Mouse (Mus musculus): ENCODE measurements around the gene Zfp462. TPM values are rescaled to one million over a fixed set of nuclear protein-coding genes. Genes with fewer than 3 reads are reported as not detected.

Gene Zfp462
- total and polyA plus RNA-seq, 3 experiments = not detected

DNA sequence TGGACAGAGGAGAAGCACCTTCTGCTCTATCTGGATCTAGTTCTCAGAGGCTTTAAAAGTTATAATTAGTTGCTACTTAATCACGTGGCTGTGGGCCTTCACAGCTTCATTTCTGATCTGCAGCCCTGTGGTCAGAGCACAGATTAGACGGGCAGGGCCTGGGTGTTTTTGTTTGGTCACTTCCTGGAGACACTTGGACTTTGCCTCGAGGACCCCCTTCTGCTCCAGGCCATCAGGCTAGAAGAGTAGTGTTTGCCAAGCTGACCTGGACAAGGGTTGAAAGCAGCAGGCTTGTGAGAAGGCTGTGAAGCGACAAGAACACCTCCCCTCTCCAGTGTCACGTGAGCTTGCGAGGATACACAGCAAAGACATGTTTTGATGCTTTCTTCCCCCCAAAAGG, 58.3 kb downstream of the Zfp462 start:
- dilution Hi-C loops (cut with MboI; ENCODE audit: extremely low pct_ligation_motif_present, extremely low pct_unique_long_range_greater_than_20kb, low sequenced_read_pairs) = no loop called here
- no peak for TF ChIP-seq ZMIZ1 (IDR thresholded peaks at IDR 0.05; ENCODE audit: low read depth, low read length)
- no peak for TF ChIP-seq MAX (IDR thresholded peaks at IDR 0.05; ENCODE audit: low read length)
- TF ChIP-seq MXI1 (IDR thresholded peaks at IDR 0.05; ENCODE audit: low read depth, low read length) = no peak
- TF ChIP-seq GABPA (IDR thresholded peaks at IDR 0.05; ENCODE audit: insufficient replicate concordance, low read depth, low read length) = no peak
- no peak for TF ChIP-seq JUN (IDR thresholded peaks at IDR 0.05; ENCODE audit: insufficient read depth, low read depth, low read length)
- TF ChIP-seq TBP (conservative IDR thresholded peaks at IDR 0.05; ENCODE audit: low read depth, low read length) = no peak
- TF ChIP-seq ZNF384 (IDR thresholded peaks at IDR 0.05; ENCODE audit: low read depth, low read length) = no peak
- no peak for TF ChIP-seq CHD1 (IDR thresholded peaks at IDR 0.05; ENCODE audit: low read depth, low read length)
- TF ChIP-seq NELFE (IDR thresholded peaks at IDR 0.05; ENCODE audit: low read depth, low read length) = no peak
- no peak for TF ChIP-seq TCF12 (IDR thresholded peaks at IDR 0.05; ENCODE audit: low read depth, low read length)
- no peak for TF ChIP-seq NRF1 (IDR thresholded peaks at IDR 0.05; ENCODE audit: low read depth, low read length)
- no peak for TF ChIP-seq ELF1 (IDR thresholded peaks at IDR 0.05; ENCODE audit: low read depth, low read length)
- no peak for TF ChIP-seq MEF2A (IDR thresholded peaks at IDR 0.05; ENCODE audit: borderline replicate concordance, low read depth, low read length)
- no peak for TF ChIP-seq UBTF (IDR thresholded peaks at IDR 0.05; ENCODE audit: low read depth, low read length)
- TF ChIP-seq USF2 (conservative IDR thresholded peaks at IDR 0.05; ENCODE audit: low read depth, low read length) = no peak
- H3K4me1 ChIP-seq (ENCODE audit: control insufficient read depth in 1 of 2, insufficient read depth in 2 of 2) = no peaks in the 10 kb centered on the region
- H3K27ac ChIP-seq (ENCODE audit: insufficient read depth, low read depth) = no peak overlapping the region
- H3K4me2 ChIP-seq (ENCODE audit: insufficient read depth, low read depth, poor library complexity, severe bottlenecking) = no peak overlapping the region
- H3K27me3 ChIP-seq (replicated peaks) = no peaks in the 10 kb centered on the region
- in situ Hi-C loops (cut with MboI; ENCODE audit: low pct_ligation_motif_present, low pct_unique_long_range_greater_than_20kb, low sequenced_read_pairs) = no loop called here
- peaks cover 3% of the 10 kb centered on the region for H3K9me3 ChIP-seq (replicated peaks; ENCODE audit: low read length)
- H3K79me2 ChIP-seq (replicated peaks; ENCODE audit: control insufficient read depth, extremely low read depth, insufficient read depth, poor library complexity, severe bottlenecking) = no peaks in the 10 kb centered on the region
- H3K4me3 ChIP-seq (replicated peaks in 1 of 3; ENCODE audit: low read depth in 2 of 3, low read length in 2 of 3, poor library complexity in 1 of 3) = no peak overlapping the region
- H3K9ac ChIP-seq (ENCODE audit: insufficient read depth, low read depth) = no peak overlapping the region
- H3K36me3 ChIP-seq (replicated peaks in 1 of 2; ENCODE audit: control insufficient read depth in 1 of 2, insufficient read depth in 1 of 2, low read length in 1 of 2) = no peaks in the 10 kb centered on the region
- no peak for DNase-seq (ENCODE audit: extremely low read depth)

DNA sequence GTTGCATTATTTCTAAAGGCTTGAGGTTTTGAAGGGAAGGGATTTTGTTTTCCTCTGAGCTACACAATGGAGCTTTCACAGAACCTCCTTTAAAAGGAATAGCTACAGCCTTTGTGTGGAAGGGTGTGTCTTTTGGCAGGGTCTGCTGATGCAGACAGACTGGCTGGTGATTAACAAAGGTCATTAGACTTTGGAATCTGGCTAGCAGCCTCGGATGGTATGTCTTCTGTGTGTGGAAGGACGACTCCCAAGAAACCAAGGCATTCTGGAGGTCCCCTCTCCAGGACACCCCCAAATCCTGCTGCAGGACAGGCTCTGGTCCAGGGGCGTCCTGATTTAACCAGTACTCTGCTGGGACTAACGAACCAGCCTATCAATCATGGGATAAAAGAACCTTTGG, 60.2 kb downstream of the Zfp462 start:
- H3K36me3 ChIP-seq (replicated peaks in 1 of 2; ENCODE audit: control insufficient read depth in 1 of 2, insufficient read depth in 1 of 2, low read length in 1 of 2) = no peaks in the 10 kb centered on the region
- peaks cover 8% of the 10 kb centered on the region for H3K9me3 ChIP-seq (replicated peaks; ENCODE audit: low read length)
- DNase-seq (ENCODE audit: extremely low read depth) = no peak
- no peak overlapping the region for H3K27ac ChIP-seq (ENCODE audit: insufficient read depth, low read depth)
- no peaks in the 10 kb centered on the region for H3K79me2 ChIP-seq (replicated peaks; ENCODE audit: control insufficient read depth, extremely low read depth, insufficient read depth, poor library complexity, severe bottlenecking)
- TF ChIP-seq MAX (IDR thresholded peaks at IDR 0.05; ENCODE audit: low read length) = no peak
- TF ChIP-seq CHD2 (IDR thresholded peaks at IDR 0.05; ENCODE audit: low read length) = no peak
- no peaks in the 10 kb centered on the region for H3K4me1 ChIP-seq (ENCODE audit: control insufficient read depth in 1 of 2, insufficient read depth in 2 of 2)
- H3K4me3 ChIP-seq (replicated peaks in 1 of 3; ENCODE audit: low read depth in 2 of 3, low read length in 2 of 3, poor library complexity in 1 of 3) = no peak overlapping the region
- no peaks in the 10 kb centered on the region for H3K27me3 ChIP-seq (replicated peaks)
- dilution Hi-C loops (cut with MboI; ENCODE audit: extremely low pct_ligation_motif_present, extremely low pct_unique_long_range_greater_than_20kb, low sequenced_read_pairs) = no loop called here
- H3K4me2 ChIP-seq (ENCODE audit: insufficient read depth, low read depth, poor library complexity, severe bottlenecking) = no peak overlapping the region
- H3K9ac ChIP-seq (ENCODE audit: insufficient read depth, low read depth) = no peak overlapping the region
- in situ Hi-C loops (cut with MboI; ENCODE audit: low pct_ligation_motif_present, low pct_unique_long_range_greater_than_20kb, low sequenced_read_pairs) = no loop called here
